Mouse (Mus musculus) E14TG2a.4 (cell line): ENCODE measurements around the gene Kcnh1.

Source experiments
- CTCF ChIP-seq: conservative IDR thresholded peaks from 2 replicates; pipeline ENCODE4 v1.5.1; 2014; ENCODE audit warnings: low read length
- POU5F1 ChIP-seq: IDR thresholded peaks from 2 replicates; pipeline ENCODE4 v1.6.1; 2014; ENCODE audit warnings: low read length, borderline replicate concordance

DNA sequence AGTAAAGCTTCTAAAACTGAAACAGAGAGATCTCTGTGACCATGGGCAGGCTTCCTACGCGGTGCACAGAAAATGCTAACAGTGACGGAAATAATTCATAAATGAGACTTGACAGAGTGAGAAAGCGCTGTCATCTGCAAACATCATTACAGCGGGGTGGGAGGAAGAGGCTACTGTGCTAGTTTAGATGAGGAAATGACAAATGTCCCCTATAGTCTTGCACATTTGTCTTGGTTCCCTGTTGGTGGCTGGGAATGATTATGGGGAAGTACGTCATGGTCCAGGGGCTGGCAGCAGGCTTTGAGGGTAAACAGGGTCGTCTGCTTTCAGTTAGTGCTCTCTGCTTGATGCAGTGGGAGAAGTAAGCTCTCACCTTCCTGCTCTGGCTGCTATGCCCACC, 346.6 kb downstream of the Kcnh1 start:
- TF ChIP-seq CTCF = no peak
- TF ChIP-seq POU5F1 = no peak
